Mouse (Mus musculus): ENCODE results near the gene Olfr652. TPM values are rescaled to one million over a fixed set of nuclear protein-coding genes. Genes with fewer than 3 reads are reported as not detected.

Gene Olfr652
- not detected in 2 replicates for polyA plus RNA-seq (2014; fragmentation: Nextera tagmentation; extraction: Ambion mirVana)

- H3K36me3 ChIP-seq (ENCODE audit: control insufficient read depth, insufficient read depth, low read length): no peaks in the 10 kb centered on the region
- no peak within 1 kb of the TSS for H3K27ac ChIP-seq (ENCODE audit: low read depth, low read length)
- ATAC-seq (replicated peaks; ENCODE audit: insufficient number of reproducible peaks, low FRiP score, low TSS enrichment): no peak
Measured at GRCm38 (mm10) chr7:104560601-104561000, at the start of gene Olfr652. Olfr652 (plus strand) TSS chr7:104560901.

GRCm38 (mm10) chr7:104549833-104550232, 10.9 kb upstream of the Olfr652 start, which contains the start of gene Olfr651:
Olfr651 (plus strand) TSS chr7:104550133.
- Histone ChIP-seq H3K27me3 (ENCODE audit: control insufficient read depth, insufficient read depth, low read length) (no peaks in the 10 kb centered on the region), H3K4me2 (no peak within 1 kb of the TSS), H3K9me3 (replicated peaks; ENCODE audit: control insufficient read depth, low read length) (no peaks in the 10 kb centered on the region), H3K4me1 (ENCODE audit: control insufficient read depth, insufficient read depth, low read length) (no peaks in the 10 kb centered on the region), H3K27ac (ENCODE audit: low read depth, low read length) (no peak within 1 kb of the TSS), H3K9ac (ENCODE audit: low read depth, low read length) (no peak within 1 kb of the TSS), H3K36me3 (ENCODE audit: control insufficient read depth, insufficient read depth, low read length) (no peaks in the 10 kb centered on the region), H3K4me3 (ENCODE audit: low read depth, low read length) (no peak within 1 kb of the TSS)
- WGBS (ENCODE audit: insufficient replicate concordance): 69% methylated on average over 5 of the region's 5 CpGs
- no peak for ATAC-seq (replicated peaks; ENCODE audit: insufficient number of reproducible peaks, low FRiP score, low TSS enrichment)

More at GRCm38 (mm10) chr7:104560601-104561000, at the start of gene Olfr652:
- Histone ChIP-seq H3K9ac (ENCODE audit: low read depth, low read length) (no peak within 1 kb of the TSS), H3K4me2 (no peak within 1 kb of the TSS), H3K4me1 (ENCODE audit: control insufficient read depth, insufficient read depth, low read length) (no peaks in the 10 kb centered on the region), H3K4me3 (ENCODE audit: low read depth, low read length) (no peak within 1 kb of the TSS), H3K9me3 (replicated peaks; ENCODE audit: control insufficient read depth, low read length) (no peaks in the 10 kb centered on the region), H3K27me3 (ENCODE audit: control insufficient read depth, insufficient read depth, low read length) (no peaks in the 10 kb centered on the region)

GRCm38 (mm10) chr7:104552700-104553099, 8.0 kb upstream of the Olfr652 start:
- H3K9ac ChIP-seq (ENCODE audit: low read depth, low read length): no peak overlapping the region
- no peaks in the 10 kb centered on the region for H3K9me3 ChIP-seq (replicated peaks; ENCODE audit: control insufficient read depth, low read length)
- H3K4me2 ChIP-seq: no peak overlapping the region
- H3K4me1 ChIP-seq (ENCODE audit: control insufficient read depth, insufficient read depth, low read length): no peaks in the 10 kb centered on the region
- no peaks in the 10 kb centered on the region for H3K36me3 ChIP-seq (ENCODE audit: control insufficient read depth, insufficient read depth, low read length)
- H3K27ac ChIP-seq (ENCODE audit: low read depth, low read length): no peak overlapping the region
- 74% methylated on average over 1 of the region's 1 CpGs for WGBS (ENCODE audit: insufficient replicate concordance)
- H3K4me3 ChIP-seq (ENCODE audit: low read depth, low read length): no peak overlapping the region
- no peak for ATAC-seq (replicated peaks; ENCODE audit: insufficient number of reproducible peaks, low FRiP score, low TSS enrichment)
- H3K27me3 ChIP-seq (ENCODE audit: control insufficient read depth, insufficient read depth, low read length): no peaks in the 10 kb centered on the region

GRCm38 (mm10) chr7:104577014-104577413, 16.3 kb downstream of the Olfr652 start, which contains the start of gene Olfr653:
Olfr653 (plus strand) TSS chr7:104577314.
- no peaks in the 10 kb centered on the region for H3K27me3 ChIP-seq (ENCODE audit: control insufficient read depth, insufficient read depth, low read length)
- H3K4me3 ChIP-seq (ENCODE audit: low read depth, low read length): no peak within 1 kb of the TSS
- WGBS (ENCODE audit: insufficient replicate concordance): 58% methylated on average over 2 of the region's 2 CpGs
- no peaks in the 10 kb centered on the region for H3K4me1 ChIP-seq (ENCODE audit: control insufficient read depth, insufficient read depth, low read length)
- ATAC-seq (replicated peaks; ENCODE audit: insufficient number of reproducible peaks, low FRiP score, low TSS enrichment): no peak
- no peak within 1 kb of the TSS for H3K27ac ChIP-seq (ENCODE audit: low read depth, low read length)
- H3K4me2 ChIP-seq: no peak within 1 kb of the TSS
- no peak within 1 kb of the TSS for H3K9ac ChIP-seq (ENCODE audit: low read depth, low read length)
- no peaks in the 10 kb centered on the region for H3K36me3 ChIP-seq (ENCODE audit: control insufficient read depth, insufficient read depth, low read length)
- H3K9me3 ChIP-seq (replicated peaks; ENCODE audit: control insufficient read depth, low read length): no peaks in the 10 kb centered on the region

GRCm38 (mm10) chr7:104580846-104581245, 20.1 kb downstream of the Olfr652 start:
- no peak overlapping the region for H3K4me3 ChIP-seq (ENCODE audit: low read depth, low read length)
- ATAC-seq (replicated peaks; ENCODE audit: insufficient number of reproducible peaks, low FRiP score, low TSS enrichment): no peak
- H3K4me2 ChIP-seq: no peak overlapping the region
- H3K9ac ChIP-seq (ENCODE audit: low read depth, low read length): no peak overlapping the region
- no peaks in the 10 kb centered on the region for H3K4me1 ChIP-seq (ENCODE audit: control insufficient read depth, insufficient read depth, low read length)
- no peaks in the 10 kb centered on the region for H3K27me3 ChIP-seq (ENCODE audit: control insufficient read depth, insufficient read depth, low read length)
- H3K36me3 ChIP-seq (ENCODE audit: control insufficient read depth, insufficient read depth, low read length): no peaks in the 10 kb centered on the region
- no peak overlapping the region for H3K27ac ChIP-seq (ENCODE audit: low read depth, low read length)
- WGBS (ENCODE audit: insufficient replicate concordance): 83% methylated on average over 4 of the region's 4 CpGs
- H3K9me3 ChIP-seq (replicated peaks; ENCODE audit: control insufficient read depth, low read length): no peaks in the 10 kb centered on the region

- H3K4me1 ChIP-seq (ENCODE audit: control insufficient read depth, insufficient read depth, low read length): no peaks in the 10 kb centered on the region
- no peaks in the 10 kb centered on the region for H3K36me3 ChIP-seq (ENCODE audit: control insufficient read depth, insufficient read depth, low read length)
- H3K27me3 ChIP-seq (ENCODE audit: control insufficient read depth, insufficient read depth, low read length): no peaks in the 10 kb centered on the region
- H3K27ac ChIP-seq (ENCODE audit: low read depth, low read length): no peak overlapping the region
- no peak overlapping the region for H3K4me2 ChIP-seq
- no peak overlapping the region for H3K9ac ChIP-seq (ENCODE audit: low read depth, low read length)
- no peak for ATAC-seq (replicated peaks; ENCODE audit: insufficient number of reproducible peaks, low FRiP score, low TSS enrichment)
- 85% methylated on average over 4 of the region's 4 CpGs for WGBS (ENCODE audit: insufficient replicate concordance)
- no peak overlapping the region for H3K4me3 ChIP-seq (ENCODE audit: low read depth, low read length)
- no peaks in the 10 kb centered on the region for H3K9me3 ChIP-seq (replicated peaks; ENCODE audit: control insufficient read depth, low read length)
Measured at GRCm38 (mm10) chr7:104581429-104581828, 20.7 kb downstream of the Olfr652 start.

- no peaks in the 10 kb centered on the region for H3K36me3 ChIP-seq (ENCODE audit: control insufficient read depth, insufficient read depth, low read length)
- no peaks in the 10 kb centered on the region for H3K4me1 ChIP-seq (ENCODE audit: control insufficient read depth, insufficient read depth, low read length)
- H3K27ac ChIP-seq (ENCODE audit: low read depth, low read length): no peak within 1 kb of the TSS
- H3K27me3 ChIP-seq (ENCODE audit: control insufficient read depth, insufficient read depth, low read length): no peaks in the 10 kb centered on the region
- H3K4me3 ChIP-seq (ENCODE audit: low read depth, low read length): no peak within 1 kb of the TSS
- no peak within 1 kb of the TSS for H3K9ac ChIP-seq (ENCODE audit: low read depth, low read length)
- no peaks in the 10 kb centered on the region for H3K9me3 ChIP-seq (replicated peaks; ENCODE audit: control insufficient read depth, low read length)
- H3K4me2 ChIP-seq: no peak within 1 kb of the TSS
- 83% methylated on average over 4 of the region's 4 CpGs for WGBS (ENCODE audit: insufficient replicate concordance)
- ATAC-seq (replicated peaks; ENCODE audit: insufficient number of reproducible peaks, low FRiP score, low TSS enrichment): no peak
Measured at GRCm38 (mm10) chr7:104586725-104587124, 26.0 kb downstream of the Olfr652 start, which contains the start of gene Olfr654. Olfr654 (plus strand) TSS chr7:104587025.

- 78% methylated on average over 5 of the region's 5 CpGs for whole genome bisulfite sequencing (ENCODE audit: insufficient replicate concordance)
- no peak for ATAC-seq (replicated peaks; ENCODE audit: insufficient number of reproducible peaks, low FRiP score, low TSS enrichment)
Measured at GRCm38 (mm10) chr7:104588274-104588673, 27.6 kb downstream of the Olfr652 start.

GRCm38 (mm10) chr7:104601679-104602078, 41.0 kb downstream of the Olfr652 start, which contains the start of gene Olfr655:
Olfr655 (minus strand) TSS chr7:104601779.
- Histone ChIP-seq H3K9ac (ENCODE audit: low read depth, low read length) (no peak within 1 kb of the TSS), H3K4me3 (ENCODE audit: low read depth, low read length) (no peak within 1 kb of the TSS), H3K4me2 (no peak within 1 kb of the TSS), H3K9me3 (replicated peaks; ENCODE audit: control insufficient read depth, low read length) (0 out of 2 replicates have a peak, but pooled peaks cover 2% of the 10 kb centered on the region), H3K4me1 (ENCODE audit: control insufficient read depth, insufficient read depth, low read length) (no peaks in the 10 kb centered on the region), H3K27ac (ENCODE audit: low read depth, low read length) (no peak within 1 kb of the TSS), H3K36me3 (ENCODE audit: control insufficient read depth, insufficient read depth, low read length) (no peaks in the 10 kb centered on the region), H3K27me3 (ENCODE audit: control insufficient read depth, insufficient read depth, low read length) (no peaks in the 10 kb centered on the region)
- WGBS (ENCODE audit: insufficient replicate concordance): 85% methylated on average over 2 of the region's 2 CpGs
- no peak for ATAC-seq (replicated peaks; ENCODE audit: insufficient number of reproducible peaks, low FRiP score, low TSS enrichment)

More at GRCm38 (mm10) chr7:104588274-104588673, 27.6 kb downstream of the Olfr652 start:
- Histone ChIP-seq H3K4me1 (ENCODE audit: control insufficient read depth, insufficient read depth, low read length) (no peaks in the 10 kb centered on the region), H3K4me3 (ENCODE audit: low read depth, low read length) (no peak overlapping the region), H3K4me2 (no peak overlapping the region), H3K36me3 (ENCODE audit: control insufficient read depth, insufficient read depth, low read length) (no peaks in the 10 kb centered on the region), H3K27me3 (ENCODE audit: control insufficient read depth, insufficient read depth, low read length) (no peaks in the 10 kb centered on the region), H3K27ac (ENCODE audit: low read depth, low read length) (no peak overlapping the region), H3K9ac (ENCODE audit: low read depth, low read length) (no peak overlapping the region), H3K9me3 (replicated peaks; ENCODE audit: control insufficient read depth, low read length) (no peaks in the 10 kb centered on the region)

Measured in heart, embryonic 11.5 days (tissue).